In the genomic region with DNA sequence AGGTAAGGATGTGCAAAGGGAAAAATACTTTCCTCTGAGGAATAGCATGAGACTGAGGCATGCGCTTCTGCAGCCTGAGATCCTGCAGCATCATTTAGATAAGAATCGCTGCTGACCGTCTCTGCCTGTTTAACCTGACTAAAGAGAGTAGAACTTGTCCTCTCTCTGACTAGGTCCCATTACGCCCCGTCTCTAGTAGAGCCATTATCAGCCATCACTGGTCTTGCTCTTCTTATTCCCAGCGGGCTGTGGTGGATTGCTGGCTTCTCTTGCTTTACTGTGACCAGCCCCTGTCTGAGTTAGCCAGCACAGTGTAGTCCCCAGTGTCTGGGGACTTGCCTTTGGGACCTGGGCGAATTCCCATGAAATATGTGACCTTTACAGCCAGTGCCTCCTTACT, we compare ENCODE assay signal across 20 mouse cellular contexts. TPM values are rescaled to one million over a fixed set of nuclear protein-coding genes. Genes with fewer than 3 reads are reported as not detected.
DNase-seq lines count a peak whose midpoint lies in the region; ATAC-seq and TF ChIP-seq lines count a peak whose summit lies in the region.
"Had no signal": no experiment of that assay in that cellular context is flagged by ENCODE, and none has a peak within 500 bp of the region (broad histone marks: within the 10 kb centered on the region; RNA-seq: fewer than 3 reads in every experiment).

No protein-coding gene starts in this region.

- no peak for TF ChIP-seq EP300 in lung, postnatal 0 days (IDR thresholded peaks at IDR 0.05)

- H3K36me3 ChIP-seq in megakaryocyte, embryonic 14.5 days (replicated peaks; ENCODE audit: low read length) = peaks cover 85% of the 10 kb centered on the region
- H3K36me3 ChIP-seq in lung, postnatal 0 days (ENCODE audit: insufficient read depth, low read length) = no peaks in the 10 kb centered on the region
- H3K36me3 ChIP-seq: embryonic facial prominence, embryonic 12.5 days; forebrain, embryonic 15.5 days; heart, embryonic 15.5 days; hindbrain, embryonic 13.5 days had no signal

- TF ChIP-seq POLR2A in cerebellum, adult 2 months (IDR thresholded peaks at IDR 0.05; ENCODE audit: borderline replicate concordance, insufficient read depth, low read length) = no peak

- no peaks in the 10 kb centered on the region for H3K9me3 ChIP-seq in megakaryocyte, embryonic 14.5 days
- H3K9me3 ChIP-seq in lung, postnatal 0 days (ENCODE audit: low read length) = no peaks in the 10 kb centered on the region
- H3K9me3 ChIP-seq: embryonic facial prominence, embryonic 12.5 days; forebrain, embryonic 15.5 days; G1E; heart, embryonic 15.5 days; hindbrain, embryonic 13.5 days had no signal

- H3K4me2 ChIP-seq in lung, postnatal 0 days (replicated peaks; ENCODE audit: low read depth, low read length) = no peak overlapping the region
- H3K4me2 ChIP-seq: embryonic facial prominence, embryonic 12.5 days; forebrain, embryonic 15.5 days; heart, embryonic 11.5 days; heart, embryonic 15.5 days; hindbrain, embryonic 13.5 days had no signal

- WGBS in cerebellum, adult 2 months = 89% methylated on average over 7 of the region's 7 CpGs
- 86% methylated on average over 7 of the region's 7 CpGs for WGBS in lung, postnatal 0 days

- H3K27ac ChIP-seq in cerebellum, adult 2 months (ENCODE audit: insufficient read depth, low read length) = peak overlapping the region; percentile 62
- H3K27ac ChIP-seq in lung, postnatal 0 days (ENCODE audit: low read length) = no peak overlapping the region
- H3K27ac ChIP-seq: embryonic facial prominence, embryonic 12.5 days; heart, embryonic 15.5 days; hindbrain, embryonic 13.5 days had no signal

- no peak overlapping the region for H3K9ac ChIP-seq in lung, postnatal 0 days (replicated peaks; ENCODE audit: low read depth)
- H3K9ac ChIP-seq: embryonic facial prominence, embryonic 12.5 days; forebrain, embryonic 15.5 days; heart, embryonic 15.5 days; hindbrain, embryonic 13.5 days had no signal

- no peak for TF ChIP-seq CTCF in cerebellum, adult 2 months (IDR thresholded peaks at IDR 0.05; ENCODE audit: borderline replicate concordance, insufficient read depth, low read depth, low read length)
- no peak for TF ChIP-seq CTCF in lung, postnatal 0 days (IDR thresholded peaks at IDR 0.05)

- H3K4me1 ChIP-seq in cerebellum, adult 2 months (ENCODE audit: control insufficient read depth, insufficient read depth, low read length) = peaks cover 35% of the 10 kb centered on the region
- peaks cover 74% of the 10 kb centered on the region for H3K4me1 ChIP-seq in megakaryocyte, embryonic 14.5 days
- H3K4me1 ChIP-seq in lung, postnatal 0 days (ENCODE audit: insufficient read depth, low read depth, low read length) = 0 out of 2 replicates have a peak, but pooled peaks cover 3% of the 10 kb centered on the region
- H3K4me1 ChIP-seq: embryonic facial prominence, embryonic 12.5 days had no signal

- ATAC-seq in megakaryocyte, adult 5-6 weeks (ENCODE audit: poor library complexity, severe bottlenecking) = no peak
- ATAC-seq in megakaryocyte-erythroid progenitor cell, adult 5-6 weeks (replicated peaks; ENCODE audit: low FRiP score, low TSS enrichment, poor library complexity, severe bottlenecking) = 0 out of 2 replicates have a peak, but pooled peaks have one; percentile 1
- no peak for ATAC-seq in lung, postnatal 0 days
- no peak for ATAC-seq in inflammation-experienced regulatory T-cells, adult 6 months
- ATAC-seq: forebrain, embryonic 15.5 days had no signal

- DNase-seq in cerebellum, adult 2 months = no peak
- no peak for DNase-seq in cerebellum, adult 9-10 months
- no peak for DNase-seq in lung, postnatal 0 days (ENCODE audit: low spot score)
- DNase-seq: adrenal gland, adult 8-10 months; cerebellum, adult 8-10 months; cerebellum, postnatal 25 days; gastrocnemius, postnatal 36 days; heart, adult 18-20 months; heart, postnatal 14 days had no signal

- no peak overlapping the region for H3K4me3 ChIP-seq in cerebellum, adult 2 months (replicated peaks; ENCODE audit: insufficient read depth, low read depth, low read length)
- peak overlapping the region; percentile 64 for H3K4me3 ChIP-seq in megakaryocyte, embryonic 14.5 days (replicated peaks)
- no peak overlapping the region for H3K4me3 ChIP-seq in lung, postnatal 0 days (ENCODE audit: low read depth, low read length)
- H3K4me3 ChIP-seq: embryonic facial prominence, embryonic 12.5 days; forebrain, embryonic 15.5 days; heart, embryonic 15.5 days; hindbrain, embryonic 13.5 days had no signal

- H3K27me3 ChIP-seq in cerebellum, adult 2 months (ENCODE audit: control insufficient read depth, insufficient read depth, low read length) = no peaks in the 10 kb centered on the region
- H3K27me3 ChIP-seq in megakaryocyte, embryonic 14.5 days (replicated peaks) = no peaks in the 10 kb centered on the region
- no peaks in the 10 kb centered on the region for H3K27me3 ChIP-seq in lung, postnatal 0 days (replicated peaks; ENCODE audit: insufficient read depth, low read length)
- H3K27me3 ChIP-seq: CH12.LX; embryonic facial prominence, embryonic 12.5 days; forebrain, embryonic 15.5 days; heart, embryonic 15.5 days; hindbrain, embryonic 13.5 days had no signal

RNA-seq across cellular contexts. Expression of gene Slc44a1, which starts 50.2 kb away (rescaled TPM):
- 77.0 and 85.3 TPM in 2 replicates for polyA plus RNA-seq in cerebellum, adult 2 months (2012; rRNA removed)
- polyA plus RNA-seq in megakaryocyte, embryonic 14.5 days (2012; ENCODE audit: insufficient read depth, low replicate concordance) = 6.2 and 11.1 TPM in 2 replicates
- total RNA-seq in megakaryocyte, adult 5-6 weeks (2015) = 11.8 and 12.4 TPM in 2 replicates
- 9.1 and 10.1 TPM in 2 replicates for total RNA-seq in megakaryocyte, adult 5-6 weeks (2017)
- total RNA-seq in megakaryocyte-erythroid progenitor cell, adult 5-6 weeks (2014; fragmentation: Nextera tagmentation) = 21.7 and 24.2 TPM in 2 replicates
- 18.0 and 21.5 TPM in 2 replicates for total RNA-seq in megakaryocyte-erythroid progenitor cell, adult 5-6 weeks (2017)
- polyA plus RNA-seq in lung, postnatal 0 days (2015; fragmentation: Nextera tagmentation; extraction: Ambion mirVana) = 30.4 and 31.7 TPM in 2 replicates
- 1 to 10 TPM; 2.3 to 5.5 (median 5.0) TPM for polyA plus RNA-seq in inflammation-experienced regulatory T-cells, adult 6 months (2017; shearing (Covaris generic))
